Mouse (Mus musculus) forebrain, embryonic 11.5 days (tissue): ENCODE results near the gene A430078G23Rik. TPM values are rescaled to one million over a fixed set of nuclear protein-coding genes. Genes with fewer than 3 reads are reported as not detected.

Source experiments
- ATAC-seq: fragments of 200-750 bp; cut with Nextera tagmentation; replicated peaks from 2 replicates; pipeline ENCODE4 v1.8.0; 2017; ENCODE audit warnings: moderate TSS enrichment; ENCODE audit not compliant: low FRiP score
- DNase-seq: peaks from one replicate; pipeline ENCODE4 v3.0.0-alpha.2; 2017; ENCODE audit warnings: low spot score
- H3K27ac ChIP-seq: fragments of 300-500 bp; sonication (generic); 2 replicates; pipeline ENCODE4 v1.5.1; 2014; ENCODE audit warnings: low read depth, low read length
- H3K27me3 ChIP-seq: fragments of 300-500 bp; sonication (generic); 2 replicates; pipeline ENCODE4 v1.6.1; 2014; ENCODE audit warnings: mild to moderate bottlenecking, low read length, mixed read lengths; ENCODE audit not compliant: control insufficient read depth, insufficient read depth
- H3K36me3 ChIP-seq: fragments of 300-500 bp; sonication (generic); 2 replicates; pipeline ENCODE4 v1.6.1; 2014; ENCODE audit warnings: mild to moderate bottlenecking, low read length, moderate library complexity, mixed read lengths; ENCODE audit not compliant: control insufficient read depth, insufficient read depth
- H3K4me1 ChIP-seq: fragments of 300-500 bp; sonication (generic); replicated peaks from 2 replicates; pipeline ENCODE4 v1.6.1; 2014; ENCODE audit warnings: low read length, mixed read lengths; ENCODE audit not compliant: control insufficient read depth, insufficient read depth
- H3K4me2 ChIP-seq: fragments of 300-500 bp; sonication (generic); 2 replicates; pipeline ENCODE4 v1.6.1; 2014; ENCODE audit warnings: low read depth, mild to moderate bottlenecking, low read length, moderate library complexity, mixed read lengths; ENCODE audit not compliant: severe bottlenecking
- H3K4me3 ChIP-seq: fragments of 300-500 bp; sonication (generic); 2 replicates; pipeline ENCODE4 v1.5.1; 2014; ENCODE audit warnings: low read depth, low read length
- H3K9ac ChIP-seq: fragments of 300-500 bp; sonication (generic); 2 replicates; pipeline ENCODE4 v1.6.1; 2014; ENCODE audit warnings: low read length
- H3K9me3 ChIP-seq: fragments of 300-500 bp; sonication (generic); 2 replicates; pipeline ENCODE4 v1.6.1; 2016; ENCODE audit warnings: low read length, mixed read lengths; ENCODE audit not compliant: control insufficient read depth
- WGBS: fragments of 180-500 bp; shearing (Covaris S2); extraction: QIAGEN DNeasy Blood & Tissue Kit; methylation state at CpG from one replicate; pipeline ENCODE4 v1.1.7; 2014; 5-methylcytosine and 5-hydroxymethylcytosine counted together
- polyA plus RNA-seq: library from polyadenylated mRNA; unstranded; fragments of >200 nt; fragmentation: Nextera tagmentation; extraction: Ambion mirVana; gene quantifications from 2 replicates; pipeline ENCODE4 v1.2.1, GENCODE M21; 2014

The A430078G23Rik gene
- polyA plus RNA-seq, 1 experiment from 2014 or later, result not detected

DNA sequence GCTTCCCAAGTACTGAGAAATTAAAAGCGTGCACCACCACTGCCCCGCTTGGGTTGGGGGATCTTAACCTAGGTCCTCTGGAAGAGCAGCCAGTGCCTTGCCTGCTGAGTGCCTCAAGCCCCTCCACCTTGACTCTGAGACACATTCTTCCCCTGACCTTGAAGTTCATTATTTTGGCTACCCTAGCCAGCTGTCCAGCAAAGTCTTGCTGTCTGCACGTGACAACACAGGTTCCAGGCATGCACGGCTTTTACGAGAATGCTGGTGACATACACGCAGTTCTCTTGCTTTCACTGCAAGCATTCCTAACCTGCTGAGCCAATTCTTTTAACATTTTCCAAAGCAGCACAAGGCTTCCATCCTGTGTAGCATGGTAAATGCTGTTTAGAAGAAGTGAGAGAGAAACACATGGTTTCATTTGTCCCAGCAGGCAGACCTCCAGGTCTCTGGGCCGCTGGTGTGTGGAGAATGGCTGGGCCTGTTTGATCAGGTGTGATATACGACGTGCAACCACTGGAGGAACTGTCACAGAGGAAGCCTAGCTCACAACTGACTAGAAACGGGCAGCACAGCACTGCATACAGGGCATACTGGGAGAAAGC lies 67.0 kb downstream of the A430078G23Rik start:
- no peaks in the 10 kb centered on the region for H3K36me3 ChIP-seq
- H3K4me1 ChIP-seq, result peaks cover 15% of the 10 kb centered on the region; the same call in 1 of the 2 replicates
- H3K27ac ChIP-seq, result no peak overlapping the region
- H3K9me3 ChIP-seq, result no peaks in the 10 kb centered on the region
- DNase-seq (no peak), ATAC-seq (no peak)
- H3K4me3 ChIP-seq, result no peak overlapping the region
- no peak overlapping the region for H3K9ac ChIP-seq
- no peak overlapping the region for H3K4me2 ChIP-seq
- 84% methylated on average over 10 of the region's 10 CpGs for WGBS
- H3K27me3 ChIP-seq, result no peaks in the 10 kb centered on the region

DNA sequence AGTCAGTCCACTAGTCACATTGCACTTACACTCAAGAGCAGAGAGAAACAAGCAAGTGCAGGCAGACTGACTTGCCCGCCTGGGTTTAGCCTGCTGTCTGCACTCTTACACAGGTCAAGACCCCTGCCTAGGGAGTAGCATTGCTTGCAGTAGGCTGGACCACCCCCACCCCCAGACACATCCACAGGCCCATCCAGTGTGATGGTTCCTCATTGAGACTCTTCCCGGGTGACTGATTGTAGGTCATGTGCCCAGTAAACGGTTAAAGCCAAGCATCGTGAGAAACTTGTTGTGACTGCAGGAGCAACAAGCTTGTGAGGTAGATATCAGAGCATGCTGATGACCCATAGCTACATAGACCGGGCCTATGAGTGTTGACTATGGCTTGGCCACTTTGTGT lies 68.3 kb downstream of the A430078G23Rik start:
- DNase-seq, result no peak
- WGBS, result 92% methylated on average over 5 of the region's 5 CpGs

DNA sequence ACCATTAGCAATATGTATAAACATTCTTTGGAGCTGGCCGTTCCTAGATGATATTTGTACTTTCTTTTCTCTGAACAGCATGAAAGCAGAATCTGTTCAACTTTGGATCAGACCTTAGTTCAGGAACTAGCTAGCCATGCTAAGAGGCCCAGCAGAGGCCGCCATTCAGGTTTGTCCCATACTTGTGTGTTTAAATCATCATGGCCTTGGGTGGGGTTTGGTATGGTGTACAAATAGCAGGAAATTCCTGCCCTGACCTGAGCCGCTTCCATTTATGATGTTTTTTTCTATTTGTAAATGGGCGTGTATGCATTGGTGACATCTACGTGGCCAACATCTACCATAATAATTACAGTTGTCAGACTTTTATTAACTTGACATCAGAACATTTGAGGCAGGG lies 72.0 kb downstream of the A430078G23Rik start:
- no peak for ATAC-seq
- 97% methylated on average over 5 of the region's 5 CpGs for WGBS

More for the DNA sequence above, 68.3 kb downstream of the A430078G23Rik start:
- no peak for ATAC-seq
- H3K27me3 ChIP-seq, result no peaks in the 10 kb centered on the region
- no peak overlapping the region for H3K9ac ChIP-seq
- H3K4me3 ChIP-seq, result no peak overlapping the region
- H3K4me2 ChIP-seq, result no peak overlapping the region
- no peaks in the 10 kb centered on the region for H3K9me3 ChIP-seq
- no peak overlapping the region for H3K27ac ChIP-seq
- peaks cover 14% of the 10 kb centered on the region; the same call in 1 of the 2 replicates for H3K4me1 ChIP-seq
- no peaks in the 10 kb centered on the region for H3K36me3 ChIP-seq

DNA sequence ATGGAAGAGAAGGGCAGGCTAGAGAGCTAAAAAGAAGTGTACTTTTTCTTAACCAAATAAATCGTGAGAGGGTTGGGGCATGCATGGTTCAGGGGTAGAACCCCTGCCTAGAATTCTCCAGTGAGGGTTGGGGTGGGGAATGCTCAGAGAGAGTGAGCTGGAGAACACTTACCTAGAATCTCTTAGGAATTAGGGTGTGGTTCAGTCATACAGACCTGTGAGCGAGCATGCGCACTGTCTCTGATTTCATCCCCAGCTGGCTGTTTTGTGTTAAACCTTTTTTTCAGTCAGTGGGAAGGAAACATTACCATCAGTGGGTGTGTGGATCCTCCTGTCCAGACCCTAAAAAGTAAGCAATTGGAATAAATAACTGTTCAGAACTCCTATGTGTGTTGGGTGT lies 73.0 kb downstream of the A430078G23Rik start:
- no peak for ATAC-seq
- Histone ChIP-seq H3K4me1 (no peaks in the 10 kb centered on the region), H3K36me3 (no peaks in the 10 kb centered on the region; the same call in 1 of the 2 replicates), H3K4me3 (no peak overlapping the region), H3K4me2 (no peak overlapping the region), H3K27me3 (no peaks in the 10 kb centered on the region), H3K27ac (no peak overlapping the region), H3K9me3 (no peaks in the 10 kb centered on the region), H3K9ac (no peak overlapping the region)
- 85% methylated on average over 3 of the region's 3 CpGs for WGBS
- no peak for DNase-seq

More for the DNA sequence above, 72.0 kb downstream of the A430078G23Rik start:
- Histone ChIP-seq H3K27ac (no peak overlapping the region), H3K9me3 (no peaks in the 10 kb centered on the region), H3K9ac (no peak overlapping the region), H3K27me3 (no peaks in the 10 kb centered on the region), H3K4me2 (no peak overlapping the region), H3K4me1 (no peaks in the 10 kb centered on the region), H3K36me3 (no peaks in the 10 kb centered on the region; the same call in 1 of the 2 replicates), H3K4me3 (no peak overlapping the region)
- DNase-seq, result no peak

DNA sequence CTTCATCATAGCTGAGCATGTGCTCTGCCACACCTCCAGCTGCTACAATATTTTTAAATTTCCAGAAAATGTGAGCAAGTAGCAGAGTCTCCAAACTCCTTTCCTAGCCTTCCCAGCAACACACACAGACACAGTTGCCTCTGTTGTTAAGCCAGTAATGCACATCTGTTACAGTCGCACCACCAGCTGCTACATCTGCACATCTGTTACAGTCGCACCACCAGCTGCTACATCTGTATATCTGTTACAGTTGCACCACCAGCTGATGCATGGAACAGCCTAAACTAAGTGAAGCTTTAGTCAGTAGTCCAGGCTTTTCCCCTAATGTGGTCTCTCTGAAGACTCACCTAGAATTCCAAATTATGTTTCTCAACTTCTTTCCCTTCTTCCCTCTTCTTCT lies 75.2 kb downstream of the A430078G23Rik start:
- Histone ChIP-seq H3K4me2 (no peak overlapping the region), H3K9me3 (no peaks in the 10 kb centered on the region), H3K27ac (no peak overlapping the region), H3K36me3 (no peaks in the 10 kb centered on the region; the same call in 1 of the 2 replicates), H3K4me3 (no peak overlapping the region), H3K9ac (no peak overlapping the region), H3K27me3 (no peaks in the 10 kb centered on the region), H3K4me1 (no peaks in the 10 kb centered on the region)
- DNase-seq, result no peak
- no peak for ATAC-seq
- 96% methylated on average over 2 of the region's 2 CpGs for WGBS

DNA sequence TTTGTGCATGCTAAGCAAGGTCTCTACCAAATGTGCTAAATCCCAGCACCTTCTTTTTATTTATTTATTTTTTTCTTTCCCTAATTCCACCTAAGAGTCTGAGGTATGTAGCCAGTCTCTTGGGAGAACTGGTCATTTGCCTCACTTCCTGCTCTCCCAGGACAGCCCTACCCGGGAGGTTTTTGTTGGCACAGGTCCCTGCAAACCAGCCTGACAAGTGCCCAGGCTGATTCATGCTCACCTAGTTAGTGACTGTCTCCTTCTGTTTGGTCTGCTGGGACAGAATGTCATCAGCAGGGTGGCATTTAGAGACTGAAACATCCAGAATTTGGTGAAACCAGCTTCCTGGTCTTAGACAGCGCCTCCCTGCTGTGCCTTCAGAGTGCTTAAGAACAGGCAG lies 76.8 kb downstream of the A430078G23Rik start:
- Histone ChIP-seq H3K36me3 (no peaks in the 10 kb centered on the region; the same call in 1 of the 2 replicates), H3K27me3 (no peaks in the 10 kb centered on the region), H3K27ac (no peak overlapping the region), H3K9ac (no peak overlapping the region), H3K4me1 (no peaks in the 10 kb centered on the region), H3K4me3 (no peak overlapping the region), H3K4me2 (no peak overlapping the region), H3K9me3 (no peaks in the 10 kb centered on the region)
- no peak for ATAC-seq
- no peak for DNase-seq
- 83% methylated on average over 2 of the region's 2 CpGs for WGBS

DNA sequence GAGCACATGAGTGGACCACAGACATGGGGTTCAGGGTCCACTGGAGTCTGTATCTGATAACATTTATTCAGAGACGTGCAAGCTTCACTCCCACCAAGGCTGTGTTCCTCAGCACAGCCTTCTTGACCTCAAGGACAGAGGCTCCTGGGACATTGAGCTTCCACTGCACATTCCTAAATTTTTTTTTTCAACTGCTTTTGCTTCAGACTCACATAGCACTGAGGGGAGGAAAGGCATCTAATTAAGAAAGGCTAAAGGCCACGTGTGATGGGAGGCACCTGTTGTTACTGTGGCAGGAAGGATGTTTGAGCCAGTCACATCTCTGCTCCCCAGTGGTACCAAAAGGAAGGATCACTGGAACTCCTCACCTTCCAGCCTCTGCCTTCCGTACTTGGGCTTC lies 77.9 kb downstream of the A430078G23Rik start:
- 83% methylated on average over 3 of the region's 3 CpGs for WGBS
- Histone ChIP-seq H3K4me1 (no peaks in the 10 kb centered on the region), H3K27ac (no peak overlapping the region), H3K4me3 (no peak overlapping the region), H3K27me3 (no peaks in the 10 kb centered on the region), H3K36me3 (no peaks in the 10 kb centered on the region; the same call in 1 of the 2 replicates), H3K9me3 (no peaks in the 10 kb centered on the region), H3K9ac (no peak overlapping the region), H3K4me2 (no peak overlapping the region)
- ATAC-seq (no peak), DNase-seq (no peak)

DNA sequence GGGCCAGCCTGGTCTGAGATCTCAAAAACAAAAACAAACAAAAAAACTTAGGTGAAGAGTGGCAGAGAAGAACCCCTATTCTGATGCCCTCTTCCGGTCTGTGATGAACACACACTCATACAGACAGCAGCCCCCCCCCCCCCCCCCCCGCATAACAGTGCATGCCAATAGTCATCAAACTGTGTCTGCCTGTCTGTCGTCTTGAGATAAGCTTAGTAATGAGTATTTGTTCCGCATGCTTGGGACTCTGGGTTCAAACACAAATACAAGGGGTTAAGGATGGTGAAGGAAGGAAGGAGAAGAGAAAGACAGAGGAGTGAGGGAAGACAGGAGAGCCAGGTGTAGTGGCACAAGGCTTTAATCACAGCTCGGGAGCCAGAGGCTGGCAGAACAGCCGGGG lies 83.3 kb downstream of the A430078G23Rik start:
- Histone ChIP-seq H3K4me1 (no peaks in the 10 kb centered on the region), H3K27me3 (no peaks in the 10 kb centered on the region), H3K27ac (no peak overlapping the region), H3K36me3 (peaks cover 4% of the 10 kb centered on the region; the same call in 1 of the 2 replicates), H3K9me3 (no peaks in the 10 kb centered on the region), H3K4me3 (no peak overlapping the region), H3K9ac (no peak overlapping the region), H3K4me2 (no peak overlapping the region)
- no peak for DNase-seq
- WGBS, result 93% methylated on average over 5 of the region's 6 CpGs
- no peak for ATAC-seq

DNA sequence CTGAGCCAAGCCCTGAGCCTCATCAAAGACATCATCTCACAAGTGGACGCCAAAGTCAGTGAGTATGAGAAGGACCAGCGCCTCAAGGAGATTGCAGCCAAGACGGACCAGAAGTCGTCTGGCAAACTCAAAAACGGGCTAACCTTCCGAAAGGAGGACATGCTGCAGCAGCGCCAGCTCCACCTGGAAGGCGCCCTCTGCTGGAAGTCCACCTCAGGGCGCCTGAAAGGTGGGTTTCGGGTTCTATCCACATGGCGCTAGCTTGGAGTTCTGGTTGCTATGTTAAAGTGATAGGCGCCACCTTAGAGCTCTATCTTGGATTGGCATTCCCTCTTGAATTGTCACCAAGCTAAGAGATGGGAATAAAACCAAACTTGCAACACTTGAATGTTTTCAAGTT lies 86.3 kb downstream of the A430078G23Rik start:
- Histone ChIP-seq H3K4me2 (no peak overlapping the region), H3K9me3 (no peaks in the 10 kb centered on the region), H3K9ac (no peak overlapping the region), H3K4me3 (no peak overlapping the region), H3K4me1 (no peaks in the 10 kb centered on the region), H3K27ac (no peak overlapping the region), H3K36me3 (peaks cover 4% of the 10 kb centered on the region; the same call in 1 of the 2 replicates), H3K27me3 (no peaks in the 10 kb centered on the region)
- DNase-seq, result no peak
- WGBS, result 78% methylated on average over 12 of the region's 12 CpGs
- no peak for ATAC-seq
